Mouse (Mus musculus): Measurements from ENCODE around the gene Gse1.

The Gse1 gene

GRCm38 (mm10) chr8:120538397-120539240, 310.4 kb downstream of the Gse1 start:
- peak; percentile 93 to 96 for DNase-seq

GRCm38 (mm10) chr8:120539381-120539774, 311.1 kb downstream of the Gse1 start:
- DNase-seq, result peak; percentile 55 to 67

- peak in 1 of 2 experiments; percentile 52 for DNase-seq
Measured at GRCm38 (mm10) chr8:120539775-120540625, 311.7 kb downstream of the Gse1 start.

- no peak for DNase-seq
Measured at GRCm38 (mm10) chr8:120542995-120543394, 314.7 kb downstream of the Gse1 start.

- peak; percentile 53 to 77 for DNase-seq
Measured at GRCm38 (mm10) chr8:120543416-120544055, 315.3 kb downstream of the Gse1 start.

GRCm38 (mm10) chr8:120544155-120544554, 315.9 kb downstream of the Gse1 start:
- DNase-seq, result no peak

- peak; percentile 76 to 85 for DNase-seq
Measured at GRCm38 (mm10) chr8:120547562-120547961, 319.3 kb downstream of the Gse1 start.

- no peak for DNase-seq
Measured at GRCm38 (mm10) chr8:120548313-120548761, 320.1 kb downstream of the Gse1 start.

GRCm38 (mm10) chr8:120549321-120549921, 321.2 kb downstream of the Gse1 start:
- no peak for DNase-seq

- no peak for DNase-seq
Measured at GRCm38 (mm10) chr8:120549922-120550321, 321.7 kb downstream of the Gse1 start.

GRCm38 (mm10) chr8:120550430-120550829, 322.2 kb downstream of the Gse1 start:
- no peak for DNase-seq

- no peak for DNase-seq
Measured at GRCm38 (mm10) chr8:120550937-120551676, 322.9 kb downstream of the Gse1 start.

GRCm38 (mm10) chr8:120551677-120551980, 323.4 kb downstream of the Gse1 start:
- DNase-seq, result no peak

- no peak for DNase-seq
Measured at GRCm38 (mm10) chr8:120552509-120552908, 324.3 kb downstream of the Gse1 start.

GRCm38 (mm10) chr8:120553441-120554123, 325.3 kb downstream of the Gse1 start:
- no peak for DNase-seq

- DNase-seq, result no peak
Measured at GRCm38 (mm10) chr8:120554466-120555039, 326.3 kb downstream of the Gse1 start.

- DNase-seq, result no peak
Measured at GRCm38 (mm10) chr8:120556198-120556892, 328.1 kb downstream of the Gse1 start.

GRCm38 (mm10) chr8:120557170-120557965, 329.1 kb downstream of the Gse1 start:
- no peak for DNase-seq

GRCm38 (mm10) chr8:120558162-120558561, 329.9 kb downstream of the Gse1 start:
- DNase-seq, result no peak

- DNase-seq, result no peak
Measured at GRCm38 (mm10) chr8:120559654-120560053, 331.4 kb downstream of the Gse1 start.
